Mouse (Mus musculus) urinary bladder, postnatal 10 days (tissue): ENCODE data around the gene Shank2.

ENCODE experiments used
- DNase-seq: peaks from one replicate; pipeline ENCODE4 v3.0.0; 2022; ENCODE audit warnings: low spot score

Shank2 gene

DNA sequence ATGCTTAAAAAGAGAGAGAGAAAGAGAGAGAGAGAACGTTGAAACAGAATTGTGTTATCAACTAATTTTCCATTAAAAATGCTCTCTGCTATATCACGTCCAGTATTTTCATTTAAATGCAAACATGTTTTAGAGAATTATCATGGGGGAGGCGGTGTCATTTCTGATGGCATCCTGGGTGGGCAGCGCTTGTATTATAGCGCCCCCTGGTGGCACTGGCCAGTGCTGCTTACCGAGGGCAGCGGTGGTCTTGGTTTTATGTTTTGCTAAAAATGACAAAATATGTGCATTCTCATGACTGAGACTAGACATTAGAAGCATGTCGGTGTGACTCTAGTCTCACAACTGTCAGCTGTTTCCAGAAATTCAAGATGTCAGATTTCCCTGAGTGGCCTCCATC is 424.2 kb downstream of the Shank2 start:
- DNase-seq = no peak

DNA sequence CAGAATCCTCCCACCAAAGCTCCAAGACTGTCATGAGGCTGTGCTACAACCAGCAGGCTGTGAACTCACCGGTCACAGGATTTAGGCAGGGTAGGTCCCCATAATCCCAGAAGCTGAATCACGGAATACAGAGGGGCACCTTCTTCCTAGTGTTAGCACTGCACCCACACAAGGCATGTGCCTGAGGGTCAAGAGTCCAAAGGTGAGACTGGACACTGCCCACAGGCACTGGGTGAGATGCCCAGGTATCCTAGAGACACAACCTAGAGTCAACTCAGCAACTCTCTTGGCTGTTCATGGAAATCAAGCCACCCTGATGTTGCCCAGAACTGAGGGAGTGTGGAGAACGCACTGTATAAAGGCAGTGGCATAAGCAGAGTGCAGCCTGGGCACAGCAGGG is 424.9 kb downstream of the Shank2 start:
- DNase-seq = no peak

DNA sequence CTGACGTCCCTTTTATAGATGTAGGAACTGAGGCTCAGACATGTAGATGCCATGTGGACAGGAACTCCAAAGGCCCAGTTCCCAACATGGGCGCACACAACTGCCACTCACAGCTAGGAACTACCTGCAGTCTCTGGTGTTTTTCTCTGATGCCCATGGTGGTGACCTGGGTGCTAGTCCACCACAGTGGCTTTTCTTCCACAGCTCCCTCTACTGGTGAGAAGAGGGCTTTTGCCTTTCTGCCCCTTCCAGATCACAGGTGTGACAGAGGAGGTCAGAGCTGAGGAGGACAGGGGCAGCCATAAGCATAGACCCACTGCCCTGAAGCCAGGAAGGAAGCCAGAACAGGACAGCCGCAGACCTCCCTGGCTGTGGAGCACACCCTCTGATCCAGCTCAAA is 425.7 kb downstream of the Shank2 start:
- DNase-seq = no peak

GRCm38 (mm10) chr7:144432920-144433319 is 431.2 kb downstream of the Shank2 start:
- DNase-seq = no peak

DNA sequence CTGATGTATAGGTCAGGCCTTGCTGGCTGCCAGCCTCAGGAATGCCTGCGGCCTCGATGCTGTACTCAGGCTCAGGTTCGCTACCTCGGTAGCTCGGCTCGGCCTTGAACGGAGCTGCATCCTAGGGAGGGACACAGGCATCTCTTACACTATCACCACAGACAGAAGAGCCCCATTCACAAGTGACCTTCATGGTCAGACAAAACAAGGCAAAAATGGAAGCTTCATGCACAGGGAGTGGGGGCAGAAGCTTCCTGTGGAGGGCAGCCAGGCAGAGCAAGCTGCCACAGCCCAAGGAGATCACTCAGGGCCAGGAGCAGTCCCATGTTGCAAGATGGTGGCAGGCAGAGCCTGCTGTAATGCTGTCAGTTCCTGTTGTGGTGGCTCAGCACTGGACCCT is 437.1 kb downstream of the Shank2 start:
- DNase-seq = no peak

DNA sequence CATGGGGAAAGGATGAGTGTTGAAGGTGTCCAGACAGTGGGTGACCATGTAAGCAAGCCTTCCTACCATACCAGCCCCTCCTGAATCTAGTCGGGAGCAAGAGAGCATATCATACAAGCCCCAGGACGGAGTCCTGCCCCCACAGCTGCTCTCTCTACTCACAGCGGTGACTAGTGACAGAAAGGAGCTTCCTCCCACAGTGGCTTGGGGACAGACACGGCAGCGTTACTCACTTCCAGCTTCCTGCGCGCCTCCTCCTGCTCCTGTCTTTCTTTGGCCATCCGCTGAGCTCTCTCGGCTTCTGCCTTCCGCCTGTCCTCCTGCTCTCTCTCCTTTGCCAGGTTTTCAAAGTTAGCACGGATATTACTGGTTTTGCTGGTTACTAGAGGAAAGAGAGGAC is 439.7 kb downstream of the Shank2 start:
- DNase-seq = no peak

GRCm38 (mm10) chr7:144441976-144442375 is 440.2 kb downstream of the Shank2 start:
- DNase-seq = no peak

DNA sequence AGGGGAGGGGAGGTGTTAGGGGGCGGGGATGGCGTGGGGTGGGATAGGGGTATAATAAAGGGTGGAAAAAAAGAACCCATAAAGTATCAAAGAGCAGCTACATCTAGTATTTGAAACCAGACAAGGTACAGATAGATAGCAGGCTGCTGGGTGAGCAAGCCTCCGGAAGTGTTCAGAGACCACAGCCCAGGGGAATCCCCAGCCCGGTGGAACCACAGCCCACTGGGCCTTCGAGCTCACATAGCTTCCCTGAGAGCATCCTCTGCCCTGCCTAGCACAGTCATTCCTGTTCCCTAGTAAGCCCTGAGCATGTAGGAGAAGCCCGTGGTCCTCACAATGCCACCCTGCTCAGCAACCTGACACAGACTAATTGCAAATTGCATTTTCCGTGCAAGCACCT is 443.1 kb downstream of the Shank2 start:
- no peak for DNase-seq

GRCm38 (mm10) chr7:144447146-144447545 is 445.4 kb downstream of the Shank2 start:
- no peak for DNase-seq

GRCm38 (mm10) chr7:144448186-144448585 is 446.5 kb downstream of the Shank2 start:
- no peak for DNase-seq

DNA sequence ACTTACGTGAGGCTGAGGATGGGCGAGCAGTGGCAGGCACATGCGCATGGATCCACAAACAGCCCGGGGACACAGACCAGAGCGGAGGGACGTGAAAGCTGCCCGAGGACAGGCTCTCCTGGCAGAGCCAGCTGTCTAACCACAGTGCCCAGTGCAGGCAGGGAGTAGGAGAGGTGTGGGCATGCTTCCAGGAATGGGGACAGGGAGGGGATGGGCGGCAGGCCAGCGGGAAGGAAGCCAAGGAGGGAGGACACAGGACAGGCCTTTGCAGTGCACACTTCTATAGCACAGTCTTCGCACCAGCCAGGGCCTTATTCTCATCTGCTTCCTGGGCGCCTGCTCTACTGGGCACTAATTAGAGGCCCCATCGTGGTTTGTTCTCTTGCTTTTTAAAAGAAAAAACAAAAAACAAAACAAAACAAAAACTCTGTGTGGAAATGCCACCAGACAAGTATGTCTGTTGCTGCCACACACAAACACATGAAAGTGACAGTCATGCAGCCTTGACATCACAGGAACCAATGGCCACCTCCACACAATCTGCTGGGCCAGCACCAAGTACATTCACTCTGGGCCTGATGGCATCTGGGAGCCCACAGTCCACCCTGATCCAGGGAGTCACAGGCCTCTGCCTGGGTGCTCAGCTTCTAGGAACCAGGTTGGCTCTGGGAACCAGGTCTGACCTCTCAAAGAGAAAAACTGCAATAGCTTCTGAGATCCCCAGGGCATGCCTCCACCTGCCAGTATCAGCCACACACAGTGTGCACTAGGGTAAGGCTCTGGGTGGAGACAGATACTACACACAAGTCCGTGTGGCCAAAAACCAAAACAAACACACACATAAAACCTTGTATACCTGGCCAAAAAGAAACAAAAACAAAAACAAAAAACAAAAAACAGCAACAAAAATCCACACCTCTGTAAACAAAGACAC is 448.2 kb downstream of the Shank2 start:
- no peak for DNase-seq

DNA sequence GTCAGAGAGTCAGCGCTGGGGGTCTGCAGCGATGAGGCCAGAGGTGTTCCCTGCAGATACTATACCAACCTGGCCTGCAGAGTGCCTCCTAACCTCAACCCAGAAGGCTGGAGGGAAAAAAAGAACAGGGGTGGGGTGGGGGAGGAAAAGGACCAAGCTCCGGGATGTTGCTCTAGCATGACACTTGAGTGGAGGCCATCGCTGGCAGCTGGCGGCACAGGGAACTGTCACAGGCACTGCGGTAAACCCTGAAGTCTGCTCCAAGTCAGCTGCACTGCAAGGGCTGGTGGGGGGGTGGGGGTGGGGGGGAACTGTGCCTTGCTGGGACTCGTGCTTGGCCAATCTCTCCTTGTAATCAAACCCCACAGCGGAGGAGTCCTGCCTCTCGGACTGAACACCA is 448.9 kb downstream of the Shank2 start:
- no peak for DNase-seq

- no peak for DNase-seq
Measured at GRCm38 (mm10) chr7:144458881-144459280, 457.2 kb downstream of the Shank2 start.

- no peak for DNase-seq
Measured at GRCm38 (mm10) chr7:144461246-144461902, 459.6 kb downstream of the Shank2 start.

DNA sequence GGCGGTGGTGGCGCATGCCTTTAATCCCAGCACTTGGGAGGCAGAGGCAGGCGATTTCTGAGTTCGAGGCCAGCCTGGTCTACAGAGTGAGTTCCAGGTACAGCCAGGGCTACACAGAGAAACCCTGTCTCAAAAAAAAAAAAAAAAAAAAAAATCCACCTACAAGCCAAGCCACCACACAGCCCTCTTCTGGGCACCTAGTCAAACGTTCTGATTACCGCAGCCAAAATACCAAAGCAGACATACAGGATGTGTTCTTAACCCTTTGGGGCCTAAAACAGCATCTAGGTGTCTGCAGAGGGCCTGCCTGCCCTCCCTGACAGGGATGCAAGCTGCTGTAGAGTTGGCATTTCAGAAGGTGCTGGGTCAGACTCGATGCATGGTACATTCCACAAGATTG is 460.8 kb downstream of the Shank2 start:
- DNase-seq = no peak

GRCm38 (mm10) chr7:144468741-144469140 is 467.0 kb downstream of the Shank2 start:
- no peak for DNase-seq

DNA sequence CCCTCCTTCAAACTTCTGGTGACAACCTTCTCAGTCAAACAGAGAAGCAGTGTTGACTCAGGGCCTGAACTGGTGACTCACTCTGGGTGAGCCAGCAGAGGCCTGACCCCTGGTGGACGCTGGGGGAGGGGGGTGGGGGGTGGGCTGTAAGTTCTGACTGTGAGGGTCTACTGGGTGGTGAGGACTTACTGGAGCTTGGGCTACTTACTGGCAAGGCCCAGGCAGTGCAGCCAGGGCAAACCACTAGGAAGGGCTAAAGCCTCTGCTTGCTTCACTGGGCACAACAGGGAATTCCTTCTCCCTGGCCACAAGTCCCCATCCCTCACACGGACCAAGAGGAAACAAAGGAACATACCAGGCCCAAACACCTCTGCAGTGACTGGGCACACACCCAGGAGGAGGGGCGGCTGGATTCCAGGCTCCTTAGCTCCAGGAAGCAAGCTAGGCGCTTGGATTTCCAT is 467.5 kb downstream of the Shank2 start:
- no peak for DNase-seq

DNA sequence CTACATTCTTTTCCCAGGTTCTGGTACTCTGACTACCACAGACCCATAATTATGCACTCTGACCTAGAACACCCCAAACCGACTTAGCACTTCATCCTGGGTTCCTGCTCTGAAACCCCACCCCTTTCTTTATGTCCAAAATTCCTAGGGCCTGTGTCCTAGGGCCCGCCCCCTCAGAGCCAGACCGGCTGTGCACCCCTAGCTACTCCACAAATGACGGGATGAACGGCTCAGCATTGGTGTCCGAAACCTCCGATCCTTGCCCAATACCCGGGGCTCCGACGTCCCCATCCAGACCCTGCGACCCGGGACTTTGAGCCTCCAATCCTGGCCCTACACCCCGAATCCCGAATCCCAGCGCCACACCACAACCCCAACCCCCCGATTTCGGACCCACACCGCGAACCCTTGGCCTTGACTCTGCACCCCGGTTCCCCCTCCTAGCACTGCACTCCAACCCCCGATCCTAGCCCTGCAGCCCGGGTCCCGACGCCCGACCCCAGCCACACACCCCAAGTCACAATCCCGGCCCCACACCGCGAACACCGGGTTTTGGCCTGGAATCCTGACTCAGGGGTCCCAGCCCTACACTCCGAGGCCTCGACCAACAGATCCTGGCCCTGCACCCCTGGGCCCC is 468.3 kb downstream of the Shank2 start:
- DNase-seq = no peak

DNA sequence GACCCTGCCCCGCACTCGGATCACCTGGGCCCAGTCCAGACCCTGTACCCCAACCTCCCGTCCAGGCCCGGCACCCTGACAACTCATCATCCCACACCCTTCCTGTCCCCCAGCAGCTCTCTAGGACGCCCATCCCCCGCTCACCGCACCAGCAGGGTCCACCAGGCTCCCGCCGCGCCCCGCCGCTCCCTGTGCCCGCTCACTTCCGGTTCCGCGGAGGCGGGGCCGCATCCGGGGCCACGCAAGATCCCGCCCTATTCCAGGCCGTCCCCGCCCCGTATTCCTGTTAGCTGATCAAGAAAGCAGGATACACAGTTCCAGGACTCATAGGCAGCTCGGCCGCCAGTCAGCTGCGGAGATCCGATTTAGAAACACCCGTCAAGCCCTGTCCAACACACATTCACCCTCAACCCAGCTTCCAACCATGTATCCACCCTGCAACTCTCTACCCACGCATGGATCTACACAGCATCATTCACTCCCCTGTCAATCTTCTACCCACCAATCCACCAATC is 468.9 kb downstream of the Shank2 start, which contains the start of gene Cttn:
Gene Cttn (minus strand): TSS at position 465 of the 515 bp plus-strand sequence.
- peak; percentile 70 for DNase-seq

GRCm38 (mm10) chr7:144471103-144471502 is 469.4 kb downstream of the Shank2 start:
- DNase-seq = no peak

DNA sequence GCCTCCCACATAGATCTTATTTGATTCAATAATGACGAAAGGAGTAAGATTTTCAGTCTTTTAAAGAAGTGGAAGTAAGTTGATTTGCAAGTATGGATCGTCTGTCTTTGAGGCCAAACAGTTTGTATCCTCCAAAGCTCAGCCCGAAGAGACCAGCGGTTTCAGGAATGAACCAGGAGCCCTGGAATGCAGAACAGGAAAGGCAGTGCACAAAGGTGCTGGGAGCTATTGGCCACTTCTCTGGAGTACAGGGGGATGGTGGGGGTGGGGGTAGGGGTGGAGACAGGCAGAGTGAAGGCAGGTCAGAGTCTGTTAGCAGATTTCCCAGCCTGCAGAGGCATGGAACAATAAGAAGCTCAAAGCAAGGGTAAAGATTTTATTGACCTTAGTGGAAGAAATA is 471.8 kb downstream of the Shank2 start:
- no peak for DNase-seq
